Mouse (Mus musculus) layer of hippocampus, adult 6 months (tissue): ENCODE data around the gene 4931408C20Rik. TPM values are rescaled to one million over a fixed set of nuclear protein-coding genes. Genes with fewer than 3 reads are reported as not detected.

Experiments used
- long read RNA-seq, 2 experiments: library from polyadenylated mRNA; unstranded; transcript quantifications; one replicate each; pipeline ENCODE4 v2.0.0; 2019 to 2020
- polyA plus RNA-seq: library from polyadenylated mRNA; unstranded; fragments of <200 nt; fragmentation: Nextera tagmentation; gene quantifications from 2 replicates; pipeline ENCODE4 v1.2.3, GENCODE M21; 2021

Gene 4931408C20Rik
- polyA plus RNA-seq, result not detected in 2 replicates
- long read RNA-seq, experiment 1, result 0 reads
- long read RNA-seq, experiment 2, result 0 reads

DNA sequence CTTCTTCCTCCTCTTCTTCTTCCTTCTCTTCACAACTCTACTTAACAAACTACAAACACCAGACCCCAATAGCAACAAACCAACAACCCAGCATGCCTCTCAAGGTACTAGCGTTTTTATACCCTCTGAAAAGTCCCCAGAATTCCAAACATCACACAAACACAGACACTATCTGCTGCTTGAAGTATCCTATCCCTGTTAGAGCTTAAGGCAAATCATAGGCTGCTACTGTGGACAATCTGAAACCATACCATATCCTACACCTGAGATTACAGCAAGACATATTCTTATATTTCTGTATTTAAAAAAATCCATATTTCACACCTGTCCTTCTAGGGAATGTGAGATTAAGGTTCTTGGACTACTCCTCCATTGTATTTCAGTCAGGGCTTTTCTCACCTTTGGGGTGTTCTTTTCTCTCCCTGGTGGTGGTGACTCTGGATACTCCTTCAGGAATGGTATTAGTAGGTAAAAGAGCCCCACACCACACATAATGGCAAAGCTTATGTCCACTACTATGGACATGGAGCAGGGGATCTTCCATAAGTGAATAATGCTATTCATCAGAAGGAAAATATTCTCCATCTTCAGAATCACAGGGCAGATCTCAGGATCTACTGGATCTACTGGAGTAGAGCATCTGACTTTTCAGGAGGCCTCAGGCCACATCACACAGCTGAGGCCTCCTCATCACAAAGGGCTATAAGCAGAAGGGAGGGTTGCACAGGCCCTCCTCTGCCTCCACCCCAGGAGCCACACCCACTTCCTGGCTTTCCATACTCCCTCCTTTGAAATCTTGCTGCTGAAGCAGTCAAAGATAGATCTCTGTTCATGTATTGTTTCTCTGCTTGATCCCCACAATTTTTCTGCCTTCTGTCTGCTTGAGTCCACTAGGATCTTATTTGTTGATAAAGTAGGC, at the start of gene 4931408C20Rik:
TSS of gene 4931408C20Rik (minus strand) at position 619 of the 919 bp plus-strand sequence.

